Mouse (Mus musculus) spleen, adult 10 weeks (tissue): ENCODE data around the gene Pak4. TPM values are rescaled to one million over a fixed set of nuclear protein-coding genes. Genes with fewer than 3 reads are reported as not detected.

Experiments used
- polyA plus RNA-seq: library from polyadenylated mRNA; stranded (reverse); fragments of 350-450 nt; fragmentation: Illumina TruSeq; extraction: RNeasy Lipid Tissue Mini Kit (QIAGEN cat#74804); gene quantifications from one replicate; pipeline ENCODE4 v1.2.3, GENCODE M21; 2015; ENCODE audit warnings: low replicate concordance; ENCODE audit not compliant: insufficient read depth

The Pak4 gene
- 4.7 TPM for polyA plus RNA-seq

GRCm38 (mm10) chr7:28597642-28598446, at the start of gene Pak4, which contains the start of gene Samd4b:
TSS of gene Pak4 (minus strand) at chr7:28598185.
TSS of gene Samd4b (minus strand) at chr7:28598144.

GRCm38 (mm10) chr7:28631073-28631472, 33.1 kb upstream of the Pak4 start, which contains the start of gene Acp7:
TSS of gene Acp7 (minus strand) at chr7:28631332.

GRCm38 (mm10) chr7:28547154-28547553, 50.8 kb downstream of the Pak4 start, which contains the start of gene Nccrp1:
TSS of gene Nccrp1 (minus strand) at chr7:28547254.

GRCm38 (mm10) chr7:28540526-28540925, 57.5 kb downstream of the Pak4 start, which contains the start of gene Sycn:
TSS of gene Sycn (plus strand) at chr7:28540885.

GRCm38 (mm10) chr7:28522536-28522935, 75.4 kb downstream of the Pak4 start, which contains the start of gene Ifnl3:
TSS of gene Ifnl3 (plus strand) at chr7:28522836.

GRCm38 (mm10) chr7:28510405-28510974, 87.5 kb downstream of the Pak4 start, which contains the start of gene Ifnl2:
TSS of gene Ifnl2 (minus strand) at chr7:28510455.

Other genes with a start within 250 kb of the Pak4 start
- 2,610 TPM for gene Rps16, start 247.5 kb downstream of the Pak4 start, polyA plus RNA-seq
- 62.1 TPM for gene Plekhg2, start 225.6 kb downstream of the Pak4 start, polyA plus RNA-seq
- 93.6 TPM for gene Zfp36, start 217.9 kb downstream of the Pak4 start, polyA plus RNA-seq
- gene Med29, start 205.5 kb downstream of the Pak4 start, polyA plus RNA-seq: 6.7 TPM
- gene Paf1, start 205.2 kb downstream of the Pak4 start, polyA plus RNA-seq: 170 TPM
- 376 TPM for gene Gmfg, start 160.7 kb downstream of the Pak4 start, polyA plus RNA-seq
- gene Lrfn1, start 146.2 kb downstream of the Pak4 start, polyA plus RNA-seq: 0.29 TPM
- gene Ifnl2, start 87.7 kb downstream of the Pak4 start, polyA plus RNA-seq: not detected
- not detected for gene Ifnl3, start 75.3 kb downstream of the Pak4 start, polyA plus RNA-seq
- 0.75 TPM for gene Sycn, start 57.3 kb downstream of the Pak4 start, polyA plus RNA-seq
- 0.25 TPM for gene Nccrp1, start 50.9 kb downstream of the Pak4 start, polyA plus RNA-seq
- 11.7 TPM for gene Samd4b, start within 50 bp of the Pak4 start, polyA plus RNA-seq
- gene Acp7, start 33.1 kb upstream of the Pak4 start, polyA plus RNA-seq: not detected
- gene Fbxo27, start 94.7 kb upstream of the Pak4 start, polyA plus RNA-seq: 1.8 TPM
- 2.4 TPM for gene Fbxo17, start 118.6 kb upstream of the Pak4 start, polyA plus RNA-seq
- 43.0 TPM for gene Mrps12, start 143.6 kb upstream of the Pak4 start, polyA plus RNA-seq
- 4.0 TPM for gene Sars2, start 143.8 kb upstream of the Pak4 start, polyA plus RNA-seq
- not detected for gene Ccer2, start 158.0 kb upstream of the Pak4 start, polyA plus RNA-seq
- 47.7 TPM for gene Sirt2, start 168.6 kb upstream of the Pak4 start, polyA plus RNA-seq
- gene Nfkbib, start 169.3 kb upstream of the Pak4 start, polyA plus RNA-seq: 8.3 TPM
- 77.4 TPM for gene Rinl, start 190.8 kb upstream of the Pak4 start, polyA plus RNA-seq
- gene Hnrnpl, start 210.4 kb upstream of the Pak4 start, polyA plus RNA-seq: 532 TPM
- 60.7 TPM for gene Ech1, start 227.0 kb upstream of the Pak4 start, polyA plus RNA-seq
- gene Lgals4, start 235.7 kb upstream of the Pak4 start, polyA plus RNA-seq: 26.4 TPM